Mouse (Mus musculus): Measurements from ENCODE around the gene Madcam1. TPM values are rescaled to one million over a fixed set of nuclear protein-coding genes. Genes with fewer than 3 reads are reported as not detected.

The Madcam1 gene
- polyA plus RNA-seq, 1 experiment from 2014 or later = 0.90 TPM

DNA sequence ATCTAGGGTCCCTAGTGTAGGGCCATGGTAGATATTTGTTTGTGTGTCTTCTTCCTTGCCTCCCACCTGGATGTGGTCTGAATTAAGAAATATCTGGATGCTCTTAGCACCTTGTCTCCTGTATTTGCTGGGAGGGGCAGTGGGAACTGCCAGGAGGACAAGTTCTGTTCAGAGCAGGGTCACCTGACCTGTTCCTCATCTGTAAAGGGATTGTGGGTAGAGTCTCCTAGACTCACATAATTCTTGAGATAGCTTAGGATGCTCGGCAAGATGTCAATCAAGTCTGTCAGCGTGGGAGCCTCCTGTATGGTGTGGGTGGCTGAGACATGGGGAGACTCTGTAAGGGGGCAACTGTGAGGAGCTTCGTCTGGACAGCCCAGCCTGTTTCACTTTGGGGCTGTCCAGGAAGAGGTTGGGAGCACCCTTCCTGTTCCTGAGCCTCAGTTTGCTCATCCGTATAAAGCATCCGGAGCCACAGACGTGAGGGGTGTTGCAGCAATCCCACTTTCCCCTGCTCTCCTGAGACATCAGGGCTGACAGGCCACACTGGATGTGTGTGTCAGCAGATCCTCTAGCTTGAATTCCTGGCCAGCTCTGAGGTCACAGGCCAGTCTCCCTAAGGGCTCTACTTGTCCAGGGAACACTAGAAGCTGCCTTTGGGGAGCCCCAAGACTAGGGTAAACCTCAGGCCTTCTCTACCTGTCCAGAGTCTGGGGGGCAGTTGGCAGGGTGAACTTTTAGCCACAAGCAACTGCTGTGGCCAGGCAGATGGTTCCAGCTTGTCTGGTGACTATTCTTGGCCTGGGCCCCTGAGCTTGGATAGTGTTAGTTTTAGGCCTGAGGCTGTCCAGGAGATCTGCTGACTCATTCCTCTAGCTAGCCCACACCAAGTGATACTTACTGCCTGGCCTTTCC, 19.6 kb downstream of the Madcam1 start:
- no peak for DNase-seq (ENCODE audit: extremely low spot score, low spot score)
- H3K27me3 ChIP-seq (ENCODE audit: poor library complexity, severe bottlenecking) = no peaks in the 10 kb centered on the region
- 88% methylated on average over 6 of the region's 6 CpGs for WGBS
- H3K27ac ChIP-seq = no peak overlapping the region
- peaks cover 53% of the 10 kb centered on the region for H3K36me3 ChIP-seq (replicated peaks)
- no peaks in the 10 kb centered on the region for H3K9me3 ChIP-seq
- H3K4me1 ChIP-seq = peaks cover 36% of the 10 kb centered on the region
- H3K4me3 ChIP-seq = peak overlapping the region; percentile 95

- Histone ChIP-seq H3K9me3 (no peaks in the 10 kb centered on the region), H3K4me3 (no peak overlapping the region), H3K36me3 (replicated peaks) (peaks cover 62% of the 10 kb centered on the region), H3K4me1 (peaks cover 36% of the 10 kb centered on the region), H3K27me3 (ENCODE audit: poor library complexity, severe bottlenecking) (no peaks in the 10 kb centered on the region), H3K27ac (no peak overlapping the region)
- 95% methylated on average over 25 of the region's 25 CpGs for WGBS
- DNase-seq (ENCODE audit: extremely low spot score, low spot score) = no peak
These were observed 20.6 kb downstream of the Madcam1 start for GRCm38 (mm10) chr10:79684770-79685600.

- peaks cover 64% of the 10 kb centered on the region for H3K36me3 ChIP-seq (replicated peaks)
- no peaks in the 10 kb centered on the region for H3K9me3 ChIP-seq
- 92% methylated on average over 2 of the region's 2 CpGs for WGBS
- peaks cover 26% of the 10 kb centered on the region for H3K4me1 ChIP-seq
- no peak for DNase-seq (ENCODE audit: extremely low spot score, low spot score)
- H3K4me3 ChIP-seq = no peak overlapping the region
- no peaks in the 10 kb centered on the region for H3K27me3 ChIP-seq (ENCODE audit: poor library complexity, severe bottlenecking)
- H3K27ac ChIP-seq = no peak overlapping the region
These were observed 21.9 kb downstream of the Madcam1 start for GRCm38 (mm10) chr10:79686219-79686618.

- Histone ChIP-seq H3K9me3 (peaks cover under 1% of the 10 kb centered on the region; the same call in 1 of the 2 replicates), H3K4me3 (no peak overlapping the region), H3K36me3 (replicated peaks) (peaks cover 64% of the 10 kb centered on the region), H3K27me3 (ENCODE audit: poor library complexity, severe bottlenecking) (no peaks in the 10 kb centered on the region), H3K27ac (no peak overlapping the region), H3K4me1 (peaks cover 22% of the 10 kb centered on the region)
- DNase-seq (ENCODE audit: extremely low spot score, low spot score) = no peak
- 96% methylated on average over 1 of the region's 1 CpGs for WGBS
These were observed 22.3 kb downstream of the Madcam1 start for GRCm38 (mm10) chr10:79686691-79687090.

- no peak for DNase-seq (ENCODE audit: extremely low spot score, low spot score)
- Histone ChIP-seq H3K9me3 (peaks cover 7% of the 10 kb centered on the region), H3K4me1 (peaks cover 19% of the 10 kb centered on the region), H3K27ac (no peak overlapping the region), H3K27me3 (ENCODE audit: poor library complexity, severe bottlenecking) (no peaks in the 10 kb centered on the region), H3K4me3 (no peak overlapping the region), H3K36me3 (replicated peaks) (peaks cover 69% of the 10 kb centered on the region)
- WGBS = 98% methylated on average over 6 of the region's 6 CpGs
These were observed 23.2 kb downstream of the Madcam1 start for GRCm38 (mm10) chr10:79687513-79687912.

GRCm38 (mm10) chr10:79688720-79689119, 24.4 kb downstream of the Madcam1 start, which contains the start of gene Gzmm:
TSS of gene Gzmm (plus strand) at chr10:79689020.
- H3K27ac ChIP-seq = no peak within 1 kb of the TSS
- DNase-seq (ENCODE audit: extremely low spot score, low spot score) = no peak
- H3K27me3 ChIP-seq (ENCODE audit: poor library complexity, severe bottlenecking) = no peaks in the 10 kb centered on the region
- peaks cover 7% of the 10 kb centered on the region for H3K9me3 ChIP-seq
- H3K4me3 ChIP-seq = no peak within 1 kb of the TSS
- H3K4me1 ChIP-seq = peaks cover 9% of the 10 kb centered on the region
- WGBS = 89% methylated on average over 4 of the region's 4 CpGs
- H3K36me3 ChIP-seq (replicated peaks) = peaks cover 69% of the 10 kb centered on the region

DNA sequence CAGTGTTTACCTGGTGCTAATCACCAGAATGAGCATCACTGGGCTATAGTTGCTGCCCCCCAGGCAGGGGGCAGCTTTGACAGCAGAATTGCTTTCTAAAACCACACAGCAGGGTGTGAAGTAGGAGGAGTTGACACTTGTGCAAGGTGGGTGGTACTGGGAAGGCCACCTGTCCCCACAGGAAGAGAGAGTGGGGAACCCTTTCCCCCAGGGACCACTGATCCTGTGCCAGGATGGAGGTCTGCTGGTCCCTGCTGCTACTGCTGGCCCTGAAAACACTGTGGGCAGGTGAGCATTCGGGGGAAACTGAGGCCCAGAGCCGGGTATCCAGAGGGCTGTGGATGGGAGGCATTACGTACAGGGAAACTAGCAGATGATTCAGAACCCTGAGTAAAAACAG, 24.8 kb downstream of the Madcam1 start:
- H3K36me3 ChIP-seq (replicated peaks) = peaks cover 64% of the 10 kb centered on the region
- WGBS = 93% methylated on average over 3 of the region's 3 CpGs

GRCm38 (mm10) chr10:79691986-79692548, 27.7 kb downstream of the Madcam1 start:
- DNase-seq (ENCODE audit: extremely low spot score, low spot score) = no peak
- H3K4me1 ChIP-seq = peaks cover 15% of the 10 kb centered on the region
- no peak overlapping the region for H3K4me3 ChIP-seq
- peaks cover 35% of the 10 kb centered on the region for H3K36me3 ChIP-seq (replicated peaks)
- 98% methylated on average over 2 of the region's 2 CpGs for WGBS
- H3K27me3 ChIP-seq (ENCODE audit: poor library complexity, severe bottlenecking) = no peaks in the 10 kb centered on the region
- H3K9me3 ChIP-seq = peaks cover 7% of the 10 kb centered on the region
- no peak overlapping the region for H3K27ac ChIP-seq

More for the DNA sequence above, 24.8 kb downstream of the Madcam1 start:
- DNase-seq (ENCODE audit: extremely low spot score, low spot score) = no peak
- Histone ChIP-seq H3K4me1 (peaks cover 4% of the 10 kb centered on the region), H3K9me3 (peaks cover 7% of the 10 kb centered on the region), H3K27ac (no peak overlapping the region), H3K27me3 (ENCODE audit: poor library complexity, severe bottlenecking) (no peaks in the 10 kb centered on the region), H3K4me3 (no peak overlapping the region)

DNA sequence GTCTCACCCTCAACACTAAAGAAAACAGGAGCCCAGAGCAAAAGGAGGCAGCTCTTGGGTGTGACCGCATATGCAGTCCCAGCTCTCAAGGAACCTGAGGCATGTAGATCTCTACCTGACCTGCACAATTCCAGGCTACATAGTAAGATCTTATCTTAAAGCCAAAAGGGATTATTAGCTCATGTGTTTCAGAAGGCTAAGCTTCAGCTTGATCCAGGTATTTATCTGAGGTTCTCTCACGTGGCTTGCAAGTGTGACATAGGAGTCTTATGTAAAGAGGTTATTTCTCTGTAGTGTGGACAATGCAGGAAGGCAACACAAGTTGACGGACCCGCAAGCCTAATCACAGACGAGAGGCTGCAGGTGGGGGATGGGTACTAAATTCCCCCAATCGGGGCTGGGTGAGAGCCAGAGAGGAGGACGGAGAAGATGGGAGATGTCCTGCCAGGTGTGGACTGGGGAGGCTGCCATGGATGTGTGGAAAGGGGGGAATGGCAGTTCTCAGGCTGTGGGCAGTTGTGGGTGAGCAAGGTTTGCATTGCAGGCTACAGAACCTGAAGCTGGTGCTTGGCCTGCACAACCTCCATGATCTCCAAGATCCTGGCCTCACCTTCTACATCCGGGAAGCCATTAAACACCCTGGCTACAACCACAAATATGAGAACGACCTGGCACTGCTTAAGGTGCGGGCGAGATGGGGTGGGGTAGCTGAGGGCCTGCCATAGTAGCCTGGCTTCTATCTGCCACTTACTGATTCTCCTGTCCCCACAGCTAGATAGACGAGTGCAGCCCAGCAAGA, 29.4 kb downstream of the Madcam1 start:
- Histone ChIP-seq H3K27me3 (ENCODE audit: poor library complexity, severe bottlenecking) (no peaks in the 10 kb centered on the region), H3K9me3 (peaks cover 7% of the 10 kb centered on the region), H3K27ac (no peak overlapping the region; the same call in 1 of the 2 replicates), H3K4me1 (peaks cover 15% of the 10 kb centered on the region), H3K36me3 (replicated peaks) (peaks cover 18% of the 10 kb centered on the region), H3K4me3 (no peak overlapping the region)
- no peak for DNase-seq (ENCODE audit: extremely low spot score, low spot score)
- WGBS = 80% methylated on average over 12 of the region's 12 CpGs

- 89% methylated on average over 6 of the region's 6 CpGs for WGBS
- H3K4me3 ChIP-seq = no peak overlapping the region
- no peak for DNase-seq (ENCODE audit: extremely low spot score, low spot score)
- H3K27me3 ChIP-seq (ENCODE audit: poor library complexity, severe bottlenecking) = no peaks in the 10 kb centered on the region
- no peak overlapping the region for H3K27ac ChIP-seq
- H3K9me3 ChIP-seq = peaks cover 7% of the 10 kb centered on the region
- peaks cover 15% of the 10 kb centered on the region for H3K4me1 ChIP-seq
- H3K36me3 ChIP-seq (replicated peaks) = peaks cover 13% of the 10 kb centered on the region
These were observed 30.0 kb downstream of the Madcam1 start for GRCm38 (mm10) chr10:79694379-79694655.

DNA sequence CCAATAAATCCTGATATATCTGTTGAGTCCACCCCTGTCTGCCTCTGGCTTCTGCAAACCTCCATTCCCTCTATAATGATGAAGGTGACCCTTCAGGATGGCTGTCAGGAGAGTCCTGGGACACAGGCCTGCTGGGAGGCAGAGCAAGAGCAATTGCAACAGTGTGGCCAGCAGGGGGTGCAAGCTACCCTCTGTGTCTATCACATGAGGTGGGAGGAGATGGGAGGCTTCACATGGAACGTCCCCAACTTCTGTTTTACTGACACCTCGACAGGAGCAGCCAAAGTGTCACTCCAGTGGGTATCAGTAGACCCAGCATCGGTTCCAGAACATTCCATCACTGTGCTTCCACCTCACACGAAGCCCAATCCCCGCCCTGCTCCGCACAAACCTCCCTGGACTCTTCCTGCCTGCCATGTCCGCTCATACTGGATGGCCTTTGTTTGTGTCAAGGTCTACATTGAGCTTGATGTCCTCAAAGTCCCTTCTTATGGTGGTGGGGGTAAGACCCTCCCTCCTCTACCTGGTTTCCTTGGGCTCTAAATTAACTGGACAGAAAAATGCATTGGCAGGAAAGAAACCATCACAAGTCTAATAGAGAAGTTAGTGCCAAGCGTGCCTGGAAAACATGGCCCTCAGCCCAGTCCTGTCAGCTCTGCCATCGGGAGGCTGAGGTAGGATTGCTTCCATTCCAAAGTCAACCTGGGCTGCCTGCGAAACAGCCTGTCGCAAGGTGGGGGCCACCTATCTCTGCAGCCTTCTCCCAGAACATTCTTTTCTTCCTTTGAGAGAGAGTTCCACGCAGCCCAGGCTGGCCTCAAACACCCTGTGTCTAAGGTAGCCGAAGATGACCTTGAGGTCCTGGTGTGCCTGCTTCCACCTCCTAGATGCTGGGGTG, 31.1 kb downstream of the Madcam1 start:
- H3K4me1 ChIP-seq = peaks cover 15% of the 10 kb centered on the region
- H3K27ac ChIP-seq = peak overlapping the region; percentile 40; the same call in 1 of the 2 replicates
- H3K36me3 ChIP-seq (replicated peaks) = peaks cover 5% of the 10 kb centered on the region; the same call in 1 of the 2 replicates
- H3K9me3 ChIP-seq = peaks cover 7% of the 10 kb centered on the region
- DNase-seq (ENCODE audit: extremely low spot score, low spot score) = peak; percentile 70
- no peaks in the 10 kb centered on the region for H3K27me3 ChIP-seq (ENCODE audit: poor library complexity, severe bottlenecking)
- WGBS = 69% methylated on average over 13 of the region's 13 CpGs
- 0 out of 2 replicates have a peak overlapping the region, but pooled peaks have one; percentile 2 for H3K4me3 ChIP-seq
